Mouse (Mus musculus): Measurements from ENCODE around the gene Jmjd8. TPM values are rescaled to one million over a fixed set of nuclear protein-coding genes. Genes with fewer than 3 reads are reported as not detected.

Jmjd8 gene
- polyA plus RNA-seq, 1 experiment from 2014 or later, result 56.9 TPM

GRCm38 (mm10) chr17:25840519-25840918 lies 11.9 kb downstream of the Jmjd8 start:
- Histone ChIP-seq H3K4me1 (ENCODE audit: control insufficient read depth, insufficient read depth, low read length) (peaks cover 25% of the 10 kb centered on the region), H3K36me3 (ENCODE audit: control insufficient read depth, insufficient read depth, low read length) (peaks cover 51% of the 10 kb centered on the region), H3K4me3 (ENCODE audit: low read depth, low read length) (no peak overlapping the region), H3K9me3 (replicated peaks; ENCODE audit: control insufficient read depth, low read length) (no peaks in the 10 kb centered on the region), H3K27ac (ENCODE audit: low read depth, low read length) (no peak overlapping the region), H3K4me2 (ENCODE audit: low read length) (no peak overlapping the region), H3K27me3 (replicated peaks; ENCODE audit: control insufficient read depth, insufficient read depth, low read length) (no peaks in the 10 kb centered on the region), H3K9ac (ENCODE audit: low read length) (no peak overlapping the region)
- ATAC-seq (no peak), DNase-seq (ENCODE audit: low spot score) (no peak)
- 98% methylated on average over 6 of the region's 6 CpGs for WGBS

DNA sequence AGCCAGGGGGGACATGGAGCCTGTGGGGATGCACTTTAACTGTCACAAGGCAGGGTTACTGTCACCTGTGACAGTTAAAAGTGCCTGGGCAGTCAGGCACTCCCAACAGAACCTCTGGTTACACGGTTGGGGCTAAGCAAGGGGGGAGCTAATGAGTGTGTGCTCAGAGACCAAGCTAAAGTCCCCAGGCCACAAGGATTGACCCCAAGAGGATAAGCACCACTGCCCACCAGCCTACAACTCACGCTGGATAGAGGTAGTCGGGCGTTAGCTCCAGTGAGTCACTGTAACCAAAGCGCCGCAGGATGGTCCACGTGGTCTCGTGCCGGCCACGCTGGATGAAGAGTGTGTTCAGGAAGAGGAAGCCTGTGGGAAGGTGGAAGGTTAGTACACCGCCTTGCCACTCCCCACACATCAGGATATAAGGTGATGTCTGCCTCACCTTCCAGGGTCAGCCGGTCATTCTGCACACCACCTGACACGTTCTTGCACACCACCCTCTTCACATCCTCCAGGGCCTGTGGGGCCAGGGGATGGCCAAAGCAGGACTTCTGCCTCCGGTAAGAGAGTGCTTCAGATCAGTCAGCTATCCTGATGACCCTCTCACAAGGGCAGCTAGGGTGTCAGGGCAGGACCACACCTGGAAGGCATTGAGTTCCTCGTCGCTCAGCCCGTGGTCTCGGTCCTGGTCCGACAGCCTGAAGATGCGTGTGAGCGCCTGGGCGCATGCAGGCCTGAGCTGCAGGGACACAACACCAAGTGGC lies 12.6 kb downstream of the Jmjd8 start, which contains the start of gene Gm20683:
Gm20683 (minus strand) TSS at position 647 of the 764 bp plus-strand sequence.
- H3K27ac ChIP-seq (ENCODE audit: low read depth, low read length), result no peak within 1 kb of the TSS
- H3K9me3 ChIP-seq (replicated peaks; ENCODE audit: control insufficient read depth, low read length), result no peaks in the 10 kb centered on the region
- H3K27me3 ChIP-seq (replicated peaks; ENCODE audit: control insufficient read depth, insufficient read depth, low read length), result no peaks in the 10 kb centered on the region
- no peak within 1 kb of the TSS for H3K4me3 ChIP-seq (ENCODE audit: low read depth, low read length)
- WGBS, result 94% methylated on average over 22 of the region's 22 CpGs
- peaks cover 49% of the 10 kb centered on the region for H3K36me3 ChIP-seq (ENCODE audit: control insufficient read depth, insufficient read depth, low read length)
- ATAC-seq, result no peak
- H3K4me1 ChIP-seq (ENCODE audit: control insufficient read depth, insufficient read depth, low read length), result peaks cover 21% of the 10 kb centered on the region
- DNase-seq (ENCODE audit: low spot score), result no peak
- H3K4me2 ChIP-seq (ENCODE audit: low read length), result no peak within 1 kb of the TSS
- H3K9ac ChIP-seq (ENCODE audit: low read length), result no peak within 1 kb of the TSS

- peaks cover 57% of the 10 kb centered on the region for H3K36me3 ChIP-seq (ENCODE audit: control insufficient read depth, insufficient read depth, low read length)
Observed at GRCm38 (mm10) chr17:25842509-25842908, 13.8 kb downstream of the Jmjd8 start.

GRCm38 (mm10) chr17:25843122-25843521 lies 14.5 kb downstream of the Jmjd8 start:
- Histone ChIP-seq H3K27ac (ENCODE audit: low read depth, low read length) (no peak overlapping the region), H3K4me1 (ENCODE audit: control insufficient read depth, insufficient read depth, low read length) (peaks cover 7% of the 10 kb centered on the region), H3K4me3 (ENCODE audit: low read depth, low read length) (peak overlapping the region; percentile 86), H3K9me3 (replicated peaks; ENCODE audit: control insufficient read depth, low read length) (no peaks in the 10 kb centered on the region), H3K9ac (ENCODE audit: low read length) (peak overlapping the region; percentile 86; the same call in 1 of the 2 replicates), H3K27me3 (replicated peaks; ENCODE audit: control insufficient read depth, insufficient read depth, low read length) (no peaks in the 10 kb centered on the region), H3K4me2 (ENCODE audit: low read length) (peak overlapping the region; percentile 81), H3K36me3 (ENCODE audit: control insufficient read depth, insufficient read depth, low read length) (peaks cover 61% of the 10 kb centered on the region)
- WGBS, result 95% methylated on average over 4 of the region's 4 CpGs
- DNase-seq (ENCODE audit: low spot score), result no peak
- ATAC-seq, result no peak

More at GRCm38 (mm10) chr17:25842509-25842908, 13.8 kb downstream of the Jmjd8 start:
- H3K27ac ChIP-seq (ENCODE audit: low read depth, low read length), result no peak overlapping the region
- DNase-seq (ENCODE audit: low spot score), result no peak
- 69% methylated on average over 3 of the region's 3 CpGs for WGBS
- H3K4me2 ChIP-seq (ENCODE audit: low read length), result no peak overlapping the region
- H3K4me1 ChIP-seq (ENCODE audit: control insufficient read depth, insufficient read depth, low read length), result peaks cover 13% of the 10 kb centered on the region
- no peak overlapping the region for H3K9ac ChIP-seq (ENCODE audit: low read length)
- no peaks in the 10 kb centered on the region for H3K9me3 ChIP-seq (replicated peaks; ENCODE audit: control insufficient read depth, low read length)
- ATAC-seq, result no peak
- H3K4me3 ChIP-seq (ENCODE audit: low read depth, low read length), result no peak overlapping the region
- H3K27me3 ChIP-seq (replicated peaks; ENCODE audit: control insufficient read depth, insufficient read depth, low read length), result no peaks in the 10 kb centered on the region

DNA sequence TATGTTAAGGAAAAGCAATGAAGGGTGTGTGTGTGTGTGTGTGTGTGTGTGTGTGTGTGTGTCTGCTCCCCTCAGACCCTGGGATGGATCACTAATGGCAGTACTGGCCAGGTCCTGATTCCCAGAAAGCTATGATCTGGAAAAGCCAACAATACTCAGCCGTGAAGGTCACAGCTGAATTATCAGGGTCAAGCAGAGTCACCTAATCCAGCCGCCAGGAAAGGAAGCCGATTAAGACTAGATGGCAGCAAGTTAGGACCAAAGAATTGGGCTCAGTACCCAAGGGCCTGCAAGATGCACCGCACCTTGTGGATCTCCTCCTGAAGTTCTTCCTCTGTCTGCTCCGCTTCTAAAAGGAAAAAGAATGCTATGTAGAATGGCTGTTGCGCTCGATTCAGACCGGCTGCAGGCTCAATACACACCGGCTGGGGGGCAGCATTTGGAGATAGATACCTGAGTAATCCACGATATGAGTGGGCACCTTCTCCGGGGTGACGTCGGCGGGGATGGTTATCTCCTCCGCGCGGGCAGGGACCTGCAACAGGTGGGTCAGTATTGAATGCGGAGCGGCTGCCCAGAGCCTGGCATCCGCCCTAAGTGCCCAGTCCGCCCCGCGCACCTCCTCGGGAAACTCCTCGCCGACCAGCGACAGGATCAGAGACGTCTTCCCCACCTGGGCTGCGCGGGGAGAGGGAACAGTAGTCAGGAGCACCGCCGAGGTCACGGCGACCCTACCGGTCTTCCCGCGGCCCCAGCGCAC lies 15.1 kb downstream of the Jmjd8 start:
- Histone ChIP-seq H3K9ac (ENCODE audit: low read length) (peak overlapping the region; percentile 86), H3K4me1 (ENCODE audit: control insufficient read depth, insufficient read depth, low read length) (peaks cover 6% of the 10 kb centered on the region), H3K27ac (ENCODE audit: low read depth, low read length) (peak overlapping the region; percentile 72; the same call in 1 of the 2 replicates), H3K4me3 (ENCODE audit: low read depth, low read length) (peak overlapping the region; percentile 86), H3K9me3 (replicated peaks; ENCODE audit: control insufficient read depth, low read length) (no peaks in the 10 kb centered on the region), H3K36me3 (ENCODE audit: control insufficient read depth, insufficient read depth, low read length) (peaks cover 61% of the 10 kb centered on the region), H3K27me3 (replicated peaks; ENCODE audit: control insufficient read depth, insufficient read depth, low read length) (no peaks in the 10 kb centered on the region), H3K4me2 (ENCODE audit: low read length) (peak overlapping the region; percentile 81)
- peak; percentile 24 for DNase-seq (ENCODE audit: low spot score)
- ATAC-seq, result peak; percentile 37
- 7% methylated on average over 28 of the region's 38 CpGs for whole genome bisulfite sequencing

DNA sequence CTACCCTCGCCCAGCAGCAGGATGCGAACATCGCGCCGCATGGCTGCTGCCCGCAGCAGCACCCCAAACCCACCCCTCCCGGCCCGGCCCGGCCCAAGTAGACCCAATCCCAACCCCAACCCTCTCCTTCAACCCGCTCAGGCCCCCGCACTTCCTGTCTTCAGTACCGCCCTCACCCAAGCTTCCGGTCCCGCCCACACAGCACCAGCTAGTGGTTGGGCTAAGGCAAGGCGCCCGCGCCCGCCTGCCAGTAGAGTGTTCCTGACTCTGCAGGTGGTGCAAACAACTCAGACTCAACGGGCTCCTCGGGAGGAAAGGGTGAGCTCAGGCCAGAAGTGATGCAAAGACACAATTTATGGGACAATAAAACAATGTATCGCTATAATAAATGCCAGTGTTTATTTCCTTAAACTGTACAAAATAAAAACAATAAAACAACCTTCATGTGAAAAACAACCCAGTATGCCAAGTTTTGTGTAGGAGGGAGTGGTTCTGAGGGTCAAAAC lies 15.8 kb downstream of the Jmjd8 start, which contains the start of gene Rhot2:
Rhot2 (minus strand) TSS at position 456 of the 506 bp plus-strand sequence.
- no peaks in the 10 kb centered on the region for H3K9me3 ChIP-seq (replicated peaks; ENCODE audit: control insufficient read depth, low read length)
- ATAC-seq (peak; percentile 98), DNase-seq (ENCODE audit: low spot score) (peak; percentile 96)
- H3K9ac ChIP-seq (ENCODE audit: low read length), result peak within 1 kb of the TSS; percentile 86
- H3K27ac ChIP-seq (ENCODE audit: low read depth, low read length), result peak within 1 kb of the TSS; percentile 72; the same call in 1 of the 2 replicates
- H3K4me3 ChIP-seq (ENCODE audit: low read depth, low read length), result peak within 1 kb of the TSS; percentile 86
- WGBS, result 1% methylated on average over 19 of the region's 21 CpGs
- peaks cover 59% of the 10 kb centered on the region for H3K36me3 ChIP-seq (ENCODE audit: control insufficient read depth, insufficient read depth, low read length)
- peaks cover 6% of the 10 kb centered on the region for H3K4me1 ChIP-seq (ENCODE audit: control insufficient read depth, insufficient read depth, low read length)
- H3K27me3 ChIP-seq (replicated peaks; ENCODE audit: control insufficient read depth, insufficient read depth, low read length), result no peaks in the 10 kb centered on the region
- peak within 1 kb of the TSS; percentile 81 for H3K4me2 ChIP-seq (ENCODE audit: low read length)

DNA sequence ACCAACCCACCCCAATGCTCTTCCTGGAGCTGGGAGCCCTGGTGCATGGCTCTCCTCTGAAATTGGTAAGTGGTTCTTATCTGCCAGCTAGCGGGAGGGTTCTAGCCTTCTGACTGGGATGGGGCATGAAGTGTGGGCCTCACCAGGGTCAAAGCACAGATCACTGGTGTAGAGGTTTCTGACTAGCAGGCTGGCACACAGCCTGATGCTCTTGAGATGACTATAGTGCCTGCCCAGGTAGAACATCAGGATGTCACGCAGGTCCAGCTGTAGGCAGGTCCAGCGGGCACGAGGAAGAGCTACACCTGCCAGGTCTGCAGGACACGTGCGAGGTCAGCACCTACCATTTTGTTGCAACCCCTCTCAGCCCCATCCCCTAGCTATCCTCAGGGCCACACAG lies 31.6 kb downstream of the Jmjd8 start:
- Histone ChIP-seq H3K4me2 (ENCODE audit: low read length) (peak overlapping the region; percentile 84), H3K27ac (ENCODE audit: low read depth, low read length) (no peak overlapping the region), H3K9me3 (replicated peaks; ENCODE audit: control insufficient read depth, low read length) (no peaks in the 10 kb centered on the region), H3K27me3 (replicated peaks; ENCODE audit: control insufficient read depth, insufficient read depth, low read length) (no peaks in the 10 kb centered on the region), H3K4me1 (ENCODE audit: control insufficient read depth, insufficient read depth, low read length) (peaks cover 11% of the 10 kb centered on the region), H3K36me3 (ENCODE audit: control insufficient read depth, insufficient read depth, low read length) (no peaks in the 10 kb centered on the region), H3K4me3 (ENCODE audit: low read depth, low read length) (no peak overlapping the region), H3K9ac (ENCODE audit: low read length) (peak overlapping the region; percentile 82)
- no peak for ATAC-seq
- 91% methylated on average over 6 of the region's 6 CpGs for WGBS
- DNase-seq (ENCODE audit: low spot score), result no peak

GRCm38 (mm10) chr17:25860832-25861703 lies 32.4 kb downstream of the Jmjd8 start, which contains the start of gene Wdr90:
Gene Wdr90, minus strand, starts transcription at chr17:25861501.
- ATAC-seq (peak; percentile 97), DNase-seq (ENCODE audit: low spot score) (peak; percentile 97)
- Histone ChIP-seq H3K36me3 (ENCODE audit: control insufficient read depth, insufficient read depth, low read length) (no peaks in the 10 kb centered on the region), H3K9ac (ENCODE audit: low read length) (peak within 1 kb of the TSS; percentile 82), H3K27me3 (replicated peaks; ENCODE audit: control insufficient read depth, insufficient read depth, low read length) (no peaks in the 10 kb centered on the region), H3K27ac (ENCODE audit: low read depth, low read length) (peak within 1 kb of the TSS; percentile 79), H3K9me3 (replicated peaks; ENCODE audit: control insufficient read depth, low read length) (no peaks in the 10 kb centered on the region), H3K4me1 (ENCODE audit: control insufficient read depth, insufficient read depth, low read length) (peaks cover 11% of the 10 kb centered on the region), H3K4me3 (ENCODE audit: low read depth, low read length) (peak within 1 kb of the TSS; percentile 60), H3K4me2 (ENCODE audit: low read length) (peak within 1 kb of the TSS; percentile 84)
- WGBS, result 3% methylated on average over 64 of the region's 65 CpGs

Data from forebrain, embryonic 14.5 days (tissue).